Mouse (Mus musculus) CH12.LX (cell line): ENCODE measurements at regions not wholly inside any gene's neighbourhood (a gene's known extent, or its start where the extent isn't known, plus 50 kb on each side); places are given as distances from the start of the nearest gene placed in this dataset.

Experiments
- DNase-seq: peaks from one replicate; pipeline ENCODE4 v3.0.0-alpha.2; 2013; ENCODE audit errors: extremely low read depth
- H3K27ac ChIP-seq: 2 replicates; pipeline ENCODE4 v1.5.1; 2012; ENCODE audit warnings: low read depth, mild to moderate bottlenecking, control low read depth, moderate library complexity; ENCODE audit not compliant: insufficient read depth
- H3K27me3 ChIP-seq: replicated peaks from 2 replicates; pipeline ENCODE3; 2012; ENCODE audit warnings: inconsistent platforms
- H3K36me3 ChIP-seq, 2 experiments: replicated peaks in 1 of 2; 2 replicates each; pipeline versions ENCODE3 to v1.6.1; 2012; ENCODE audit warnings: inconsistent platforms in 1 of 2, low read length in 1 of 2, mild to moderate bottlenecking in 1 of 2, mixed read lengths in 1 of 2, moderate library complexity in 1 of 2; ENCODE audit not compliant: control insufficient read depth in 1 of 2, insufficient read depth in 1 of 2
- H3K4me1 ChIP-seq, 2 experiments: 2 replicates each; pipeline ENCODE4 v1.6.1; 2012; ENCODE audit warnings: inconsistent platforms in 1 of 2, moderate library complexity in 1 of 2; ENCODE audit not compliant: insufficient read depth in 2 of 2, control insufficient read depth in 1 of 2
- H3K4me2 ChIP-seq: 2 replicates; pipeline ENCODE4 v1.6.1; 2012; ENCODE audit warnings: low read depth, mild to moderate bottlenecking, control low read depth; ENCODE audit not compliant: poor library complexity, insufficient read depth, severe bottlenecking
- H3K4me3 ChIP-seq, 3 experiments: fragments of 150-350 bp in 1 of 3; sonication (generic) in 1 of 3; replicated peaks in 1 of 3; 2 replicates each; pipeline versions ENCODE3 to v1.5.1; 2011 to 2012; ENCODE audit warnings: low read depth in 2 of 3, low read length in 2 of 3, mild to moderate bottlenecking in 2 of 3, moderate library complexity in 2 of 3, control low read depth in 1 of 3, improper control_type of control experiment in 1 of 3, inconsistent platforms in 1 of 3, mixed read lengths in 1 of 3; ENCODE audit not compliant: poor library complexity in 1 of 3
- H3K79me2 ChIP-seq: replicated peaks from 2 replicates; pipeline ENCODE4 v1.6.1; 2012; ENCODE audit warnings: mild to moderate bottlenecking, moderate library complexity; ENCODE audit not compliant: control insufficient read depth, poor library complexity, insufficient read depth, severe bottlenecking; ENCODE audit errors: extremely low read depth
- H3K9ac ChIP-seq: 2 replicates; pipeline ENCODE4 v1.6.1; 2012; ENCODE audit warnings: low read depth, mild to moderate bottlenecking, control low read depth, moderate library complexity; ENCODE audit not compliant: insufficient read depth
- H3K9me3 ChIP-seq: replicated peaks from 2 replicates; pipeline ENCODE3; 2012; ENCODE audit warnings: low read length, inconsistent platforms, mixed read lengths
- CHD1 ChIP-seq: IDR thresholded peaks from 2 replicates; pipeline ENCODE4 v1.6.1; 2012; ENCODE audit warnings: low read depth, low read length, improper control_type of control experiment, inconsistent platforms
- CHD2 ChIP-seq: IDR thresholded peaks from 2 replicates; pipeline ENCODE4 v1.6.1; 2011; ENCODE audit warnings: low read length, improper control_type of control experiment
- CTCF ChIP-seq, 2 experiments: IDR thresholded peaks in 1 of 2; conservative IDR thresholded peaks in 1 of 2; 2 replicates each; pipeline ENCODE4 v1.5.1; 2011 to 2012; ENCODE audit warnings: low read depth in 2 of 2, low read length in 2 of 2, improper control_type of control experiment in 1 of 2, inconsistent platforms in 1 of 2, mild to moderate bottlenecking in 1 of 2, moderate library complexity in 1 of 2
- E2F4 ChIP-seq: IDR thresholded peaks from 2 replicates; pipeline ENCODE4 v1.6.1; 2011; ENCODE audit warnings: low read depth, low read length, improper control_type of control experiment; ENCODE audit not compliant: insufficient replicate concordance
- ELF1 ChIP-seq: IDR thresholded peaks from 2 replicates; pipeline ENCODE4 v1.6.1; 2014; ENCODE audit warnings: low read depth, mild to moderate bottlenecking, inconsistent platforms, low read length, improper control_type of control experiment
- EP300 ChIP-seq: IDR thresholded peaks from 2 replicates; pipeline ENCODE4 v1.6.1; 2011; ENCODE audit warnings: low read length, improper control_type of control experiment
- ETS1 ChIP-seq: conservative IDR thresholded peaks from 2 replicates; pipeline ENCODE4 v1.6.1; 2012; ENCODE audit warnings: low read depth, mild to moderate bottlenecking, inconsistent platforms, low read length, improper control_type of control experiment, moderate library complexity
- GABPA ChIP-seq: IDR thresholded peaks from 2 replicates; pipeline ENCODE4 v1.6.1; 2012; ENCODE audit warnings: low read depth, low read length, improper control_type of control experiment, inconsistent platforms; ENCODE audit not compliant: insufficient replicate concordance
- IRF4 ChIP-seq: IDR thresholded peaks from 2 replicates; pipeline ENCODE4 v1.6.1; 2014; ENCODE audit warnings: low read depth, mild to moderate bottlenecking, inconsistent platforms, low read length, improper control_type of control experiment
- JUN ChIP-seq: IDR thresholded peaks from 2 replicates; pipeline ENCODE4 v1.6.1; 2011; ENCODE audit warnings: low read depth, mild to moderate bottlenecking, low read length, improper control_type of control experiment, moderate library complexity; ENCODE audit not compliant: insufficient read depth
- JUND ChIP-seq: conservative IDR thresholded peaks from 2 replicates; pipeline ENCODE4 v1.6.1; 2011; ENCODE audit warnings: low read depth, low read length, improper control_type of control experiment
- MAFK ChIP-seq: IDR thresholded peaks from 2 replicates; pipeline ENCODE4 v1.6.1; 2011; ENCODE audit warnings: low read length, improper control_type of control experiment; ENCODE audit not compliant: insufficient replicate concordance
- MAX ChIP-seq: IDR thresholded peaks from 2 replicates; pipeline ENCODE4 v1.6.1; 2011; ENCODE audit warnings: low read length, improper control_type of control experiment
- MAZ ChIP-seq: IDR thresholded peaks from 2 replicates; pipeline ENCODE4 v1.6.1; 2012; ENCODE audit warnings: low read depth, mild to moderate bottlenecking, inconsistent platforms, low read length, improper control_type of control experiment, moderate library complexity
- MXI1 ChIP-seq: IDR thresholded peaks from 2 replicates; pipeline ENCODE4 v1.6.1; 2011; ENCODE audit warnings: mild to moderate bottlenecking, low read depth, low read length, improper control_type of control experiment
- MYC ChIP-seq: IDR thresholded peaks from 2 replicates; pipeline ENCODE4 v1.6.1; 2011; ENCODE audit warnings: low read depth, mild to moderate bottlenecking, improper control_type of control experiment, low read length
- NRF1 ChIP-seq: IDR thresholded peaks from 2 replicates; pipeline ENCODE4 v1.6.1; 2014; ENCODE audit warnings: low read depth, mild to moderate bottlenecking, inconsistent platforms, low read length, improper control_type of control experiment, moderate library complexity
- POLR2A ChIP-seq: IDR thresholded peaks from 2 replicates; pipeline ENCODE4 v1.6.1; 2011; ENCODE audit warnings: low read depth, mild to moderate bottlenecking, improper control_type of control experiment, low read length
- POLR2AphosphoS2 ChIP-seq: IDR thresholded peaks from 2 replicates; pipeline ENCODE4 v1.6.1; 2011; ENCODE audit warnings: low read depth, low read length, improper control_type of control experiment
- RAD21 ChIP-seq: IDR thresholded peaks from 2 replicates; pipeline ENCODE4 v1.6.1; 2011; ENCODE audit warnings: low read depth, mild to moderate bottlenecking, low read length, improper control_type of control experiment, moderate library complexity
- RCOR1 ChIP-seq: conservative IDR thresholded peaks from 2 replicates; pipeline ENCODE4 v1.6.1; 2012; ENCODE audit warnings: low read depth, mild to moderate bottlenecking, inconsistent platforms, low read length, improper control_type of control experiment
- SMC3 ChIP-seq: IDR thresholded peaks from 2 replicates; pipeline ENCODE4 v1.6.1; 2011; ENCODE audit warnings: low read depth, low read length, improper control_type of control experiment
- TBP ChIP-seq: conservative IDR thresholded peaks from 2 replicates; pipeline ENCODE4 v1.6.1; 2011; ENCODE audit warnings: low read depth, low read length, improper control_type of control experiment
- TCF12 ChIP-seq: IDR thresholded peaks from 2 replicates; pipeline ENCODE4 v1.6.1; 2014; ENCODE audit warnings: low read depth, mild to moderate bottlenecking, inconsistent platforms, low read length, improper control_type of control experiment
- UBTF ChIP-seq: IDR thresholded peaks from 2 replicates; pipeline ENCODE4 v1.6.1; 2012; ENCODE audit warnings: low read depth, mild to moderate bottlenecking, inconsistent platforms, low read length, improper control_type of control experiment, moderate library complexity
- USF1 ChIP-seq: IDR thresholded peaks from 2 replicates; pipeline ENCODE4 v1.6.1; 2014; ENCODE audit warnings: low read depth, mild to moderate bottlenecking, inconsistent platforms, low read length, improper control_type of control experiment
- USF2 ChIP-seq: conservative IDR thresholded peaks from 2 replicates; pipeline ENCODE4 v1.6.1; 2011; ENCODE audit warnings: low read depth, low read length, improper control_type of control experiment
- ZC3H11A ChIP-seq: IDR thresholded peaks from 2 replicates; pipeline ENCODE4 v1.6.1; 2012; ENCODE audit warnings: low read depth, mild to moderate bottlenecking, inconsistent platforms, low read length, improper control_type of control experiment
- ZKSCAN1 ChIP-seq: IDR thresholded peaks from 2 replicates; pipeline ENCODE4 v1.6.1; 2012; ENCODE audit warnings: low read depth, inconsistent platforms, low read length, improper control_type of control experiment, borderline replicate concordance
- ZMIZ1 ChIP-seq: IDR thresholded peaks from 2 replicates; pipeline ENCODE4 v1.6.1; 2012; ENCODE audit warnings: low read depth, mild to moderate bottlenecking, inconsistent platforms, low read length, improper control_type of control experiment
- ZNF384 ChIP-seq: IDR thresholded peaks from 2 replicates; pipeline ENCODE4 v1.6.1; 2012; ENCODE audit warnings: low read depth, low read length, improper control_type of control experiment, inconsistent platforms
- dilution Hi-C: fragments of 300-500 bp; cut with MboI; formaldehyde crosslinking; loops from 2 replicates; pipeline ENCODE4 v1.14.3; 2020; ENCODE audit warnings: low sequenced_read_pairs; ENCODE audit not compliant: extremely low pct_unique_long_range_greater_than_20kb, extremely low pct_ligation_motif_present
- in situ Hi-C: fragments of 300-500 bp; cut with MboI; formaldehyde crosslinking; loops from 3 replicates; pipeline ENCODE4 v1.14.3; 2019; ENCODE audit warnings: low sequenced_read_pairs, low pct_ligation_motif_present, low pct_unique_long_range_greater_than_20kb, mixed read lengths

DNA sequence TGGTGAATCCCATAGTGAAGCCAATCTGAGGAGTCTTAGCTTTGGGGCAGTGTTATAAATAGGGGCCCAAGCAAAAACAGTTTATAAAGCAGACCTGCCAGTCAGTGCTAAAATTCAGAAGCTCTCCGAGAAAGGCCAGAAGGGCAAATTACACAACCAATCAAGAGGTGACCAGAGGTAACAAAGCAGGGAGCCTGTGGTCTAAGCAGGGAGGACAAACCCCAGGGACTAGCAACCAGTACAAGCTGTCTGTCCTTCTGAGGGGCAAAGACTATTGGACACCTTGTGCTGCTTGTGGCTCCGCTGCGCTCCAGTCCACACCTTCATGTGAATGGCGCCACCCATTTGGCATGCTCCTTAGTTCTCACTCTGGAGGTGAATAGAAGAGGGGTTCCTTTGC, 67.3 kb upstream of the Ube2e1 start:
- no peaks in the 10 kb centered on the region for H3K27me3 ChIP-seq
- no peaks in the 10 kb centered on the region for H3K36me3 ChIP-seq
- no peak for DNase-seq
- in situ Hi-C loops (no loop called here), dilution Hi-C loops (no loop called here)
- H3K27ac ChIP-seq, result no peak overlapping the region
- TF ChIP-seq ELF1, result no peak
- TF ChIP-seq MXI1, result no peak
- no peak for TF ChIP-seq TCF12
- no peak for TF ChIP-seq POLR2AphosphoS2
- no peak for TF ChIP-seq ETS1
- TF ChIP-seq TBP, result no peak
- TF ChIP-seq GABPA, result no peak
- no peak for TF ChIP-seq E2F4
- no peak for TF ChIP-seq SMC3
- no peak for TF ChIP-seq NRF1
- TF ChIP-seq EP300, result no peak
- no peak for TF ChIP-seq MAX
- TF ChIP-seq RAD21, result no peak
- TF ChIP-seq CHD1, result no peak
- TF ChIP-seq ZKSCAN1, result no peak
- TF ChIP-seq POLR2A, result no peak
- no peak for TF ChIP-seq CTCF (conservative IDR thresholded peaks at IDR 0.05 in 1 of 2, IDR thresholded peaks at IDR 0.05 in 1 of 2; ENCODE audit: low read depth in 2 of 2, low read length in 2 of 2)
- TF ChIP-seq USF1, result no peak
- H3K4me3 ChIP-seq, result no peak overlapping the region
- no peak overlapping the region for H3K4me2 ChIP-seq
- no peaks in the 10 kb centered on the region for H3K79me2 ChIP-seq
- peaks cover 0 to 27% of the 10 kb centered on the region in 2 experiments; a peak in 2 of 4 replicates for H3K4me1 ChIP-seq
- no peak overlapping the region for H3K9ac ChIP-seq
- no peaks in the 10 kb centered on the region for H3K9me3 ChIP-seq

DNA sequence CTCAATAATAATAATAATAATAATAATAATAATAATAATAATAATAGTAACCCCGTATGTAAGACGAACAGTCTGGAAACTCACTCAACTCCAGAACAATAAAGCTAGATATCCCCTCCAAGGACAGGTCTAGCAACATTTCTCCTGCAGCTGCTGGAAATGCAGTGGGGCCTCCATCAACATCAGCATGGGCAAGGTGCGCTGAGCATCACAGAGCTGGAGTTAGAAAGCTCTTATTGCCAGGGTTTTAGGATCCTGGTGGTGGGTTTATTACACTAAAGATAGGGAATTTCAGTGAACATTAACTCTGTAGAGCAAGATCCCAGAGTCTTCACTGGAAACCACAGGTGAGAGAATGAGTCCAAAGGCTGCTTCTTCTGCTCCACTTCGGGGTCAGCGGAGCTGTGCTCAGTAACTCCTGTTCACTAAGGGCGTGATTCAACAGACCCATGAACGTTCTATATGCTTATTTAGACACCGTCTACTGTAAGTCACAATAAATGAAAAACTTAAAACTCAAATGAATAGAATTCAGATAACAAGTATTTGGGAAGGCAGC, 64.6 kb upstream of the Ube2e1 start:
- H3K9ac ChIP-seq, result no peak overlapping the region
- peaks cover 2 to 49% of the 10 kb centered on the region in 2 experiments; a peak in 3 of 4 replicates for H3K4me1 ChIP-seq
- no peak for TF ChIP-seq MAZ
- no peak for TF ChIP-seq ZMIZ1
- no peak for TF ChIP-seq POLR2AphosphoS2
- TF ChIP-seq MAFK, result no peak
- TF ChIP-seq IRF4, result no peak
- no peak for TF ChIP-seq RCOR1
- no peak for TF ChIP-seq CHD2
- TF ChIP-seq ZC3H11A, result no peak
- no peak for TF ChIP-seq CTCF (conservative IDR thresholded peaks at IDR 0.05 in 1 of 2, IDR thresholded peaks at IDR 0.05 in 1 of 2; ENCODE audit: low read depth in 2 of 2, low read length in 2 of 2)
- TF ChIP-seq TCF12, result no peak
- TF ChIP-seq GABPA, result no peak
- TF ChIP-seq ZNF384, result no peak
- no peak for TF ChIP-seq UBTF
- no peak for TF ChIP-seq CHD1
- TF ChIP-seq USF2, result no peak
- no peak for TF ChIP-seq MAX
- no peak for TF ChIP-seq JUN
- TF ChIP-seq JUND, result no peak
- no peak for TF ChIP-seq MYC
- no peak for TF ChIP-seq RAD21
- no peak overlapping the region for H3K4me3 ChIP-seq
- no peaks in the 10 kb centered on the region for H3K36me3 ChIP-seq
- dilution Hi-C loops, result no loop called here
- DNase-seq, result no peak
- H3K27ac ChIP-seq, result no peak overlapping the region
- in situ Hi-C loops, result no loop called here
- no peaks in the 10 kb centered on the region for H3K79me2 ChIP-seq
- no peak overlapping the region for H3K4me2 ChIP-seq
- no peaks in the 10 kb centered on the region for H3K27me3 ChIP-seq
- no peaks in the 10 kb centered on the region for H3K9me3 ChIP-seq
